Mouse (Mus musculus) layer of hippocampus, adult 9-11 months (tissue): Measurements from ENCODE around the gene Usp28.
"Not testable (repeated sequence)": the region's sequence is repeated elsewhere in the genome, so short reads cannot be mapped to it uniquely, and the experiment has no call there.

Experiments used
- DNase-seq: peaks from one replicate; pipeline ENCODE4 v3.0.0; 2022

The Usp28 gene

GRCm38 (mm10) chr9:48984845-48985707, at the start of gene Usp28:
Gene Usp28, plus strand, starts transcription at chr9:48985375.
- peak; percentile 99 for DNase-seq

- DNase-seq: no peak
Measured at GRCm38 (mm10) chr9:48942349-48942748, 42.8 kb upstream of the Usp28 start.

GRCm38 (mm10) chr9:48947565-48947964, 37.6 kb upstream of the Usp28 start:
- DNase-seq: no peak

GRCm38 (mm10) chr9:48961314-48961713, 23.9 kb upstream of the Usp28 start:
- DNase-seq: no peak

- no peak for DNase-seq
Measured at GRCm38 (mm10) chr9:48962131-48962530, 23.0 kb upstream of the Usp28 start.

GRCm38 (mm10) chr9:48964587-48965040, 20.6 kb upstream of the Usp28 start, which contains the start of gene Htr3b:
Gene Htr3b, minus strand, starts transcription at chr9:48964990.
- no peak for DNase-seq

GRCm38 (mm10) chr9:48972494-48972893, 12.7 kb upstream of the Usp28 start:
- peak; percentile 16 for DNase-seq

- no peak for DNase-seq
Measured at GRCm38 (mm10) chr9:48976661-48977355, 8.4 kb upstream of the Usp28 start.

GRCm38 (mm10) chr9:48980371-48980770, 4.8 kb upstream of the Usp28 start:
- DNase-seq: no peak

- no peak for DNase-seq
Measured at GRCm38 (mm10) chr9:48980781-48981180, 4.4 kb upstream of the Usp28 start.

- no peak for DNase-seq
Measured at GRCm38 (mm10) chr9:48981827-48982226, 3.3 kb upstream of the Usp28 start.

GRCm38 (mm10) chr9:48983801-48984200, 1.4 kb upstream of the Usp28 start:
- not testable (repeated sequence) for DNase-seq

- DNase-seq: no peak
Measured at GRCm38 (mm10) chr9:48984320-48984844, 793 bp upstream of the Usp28 start.

GRCm38 (mm10) chr9:48985708-48986088, 523 bp downstream of the Usp28 start:
- DNase-seq: no peak

GRCm38 (mm10) chr9:48986616-48987141, 1.5 kb downstream of the Usp28 start:
- no peak for DNase-seq

GRCm38 (mm10) chr9:48987201-48988101, 2.3 kb downstream of the Usp28 start:
- DNase-seq: no peak

- DNase-seq: no peak
Measured at GRCm38 (mm10) chr9:48991671-48992070, 6.5 kb downstream of the Usp28 start.

GRCm38 (mm10) chr9:48994779-48995178, 9.6 kb downstream of the Usp28 start:
- DNase-seq: no peak

- DNase-seq: no peak
Measured at GRCm38 (mm10) chr9:48995735-48996134, 10.6 kb downstream of the Usp28 start.

- DNase-seq: no peak
Measured at GRCm38 (mm10) chr9:48999256-48999655, 14.1 kb downstream of the Usp28 start.

GRCm38 (mm10) chr9:49015824-49016223, 30.6 kb downstream of the Usp28 start:
- DNase-seq: no peak

- no peak for DNase-seq
Measured at GRCm38 (mm10) chr9:49021289-49021688, 36.1 kb downstream of the Usp28 start.
